Mouse (Mus musculus) limb, embryonic 11.5 days (tissue): ENCODE data around the gene Ankrd22. TPM values are rescaled to one million over a fixed set of nuclear protein-coding genes. Genes with fewer than 3 reads are reported as not detected.

Experiments
- ATAC-seq: fragments of 200-750 bp; cut with Nextera tagmentation; 2 replicates; pipeline ENCODE4 v1.8.0; 2017; ENCODE audit warnings: low read depth; ENCODE audit not compliant: insufficient number of reproducible peaks, low FRiP score, low TSS enrichment
- DNase-seq: peaks from one replicate; pipeline ENCODE4 v3.0.0-alpha.2; 2015; ENCODE audit warnings: low spot score
- H3K27ac ChIP-seq: fragments of 300-500 bp; sonication (generic); replicated peaks from 2 replicates; pipeline ENCODE4 v1.5.1; 2014; ENCODE audit warnings: low read depth, mild to moderate bottlenecking, low read length
- H3K27me3 ChIP-seq: fragments of 300-500 bp; sonication (generic); 2 replicates; pipeline ENCODE4 v1.6.1; 2014; ENCODE audit warnings: mild to moderate bottlenecking, low read length, mixed read lengths; ENCODE audit not compliant: control insufficient read depth, insufficient read depth
- H3K36me3 ChIP-seq: fragments of 300-500 bp; sonication (generic); 2 replicates; pipeline ENCODE4 v1.6.1; 2014; ENCODE audit warnings: mild to moderate bottlenecking, low read length, moderate library complexity, mixed read lengths; ENCODE audit not compliant: control insufficient read depth, insufficient read depth
- H3K4me1 ChIP-seq: fragments of 300-500 bp; sonication (generic); 2 replicates; pipeline ENCODE4 v1.6.1; 2014; ENCODE audit warnings: low read length, mixed read lengths; ENCODE audit not compliant: control insufficient read depth, insufficient read depth
- H3K4me2 ChIP-seq: fragments of 300-500 bp; sonication (generic); 2 replicates; pipeline ENCODE4 v1.6.1; 2014; ENCODE audit warnings: low read depth, mild to moderate bottlenecking, moderate library complexity; ENCODE audit not compliant: severe bottlenecking
- H3K4me3 ChIP-seq: fragments of 300-500 bp; sonication (generic); 2 replicates; pipeline ENCODE4 v1.5.1; 2014; ENCODE audit warnings: low read depth, low read length
- H3K9ac ChIP-seq: fragments of 300-500 bp; sonication (generic); 2 replicates; pipeline ENCODE4 v1.6.1; 2014; ENCODE audit warnings: mild to moderate bottlenecking, low read length
- H3K9me3 ChIP-seq: fragments of 300-500 bp; sonication (generic); 2 replicates; pipeline ENCODE4 v1.6.1; 2016; ENCODE audit warnings: low read length; ENCODE audit not compliant: control insufficient read depth
- WGBS: fragments of 180-500 bp; shearing (Covaris S2); extraction: QIAGEN DNeasy Blood & Tissue Kit; methylation state at CpG from one replicate; pipeline ENCODE4 v1.1.7; 2014; 5-methylcytosine and 5-hydroxymethylcytosine counted together
- polyA plus RNA-seq: library from polyadenylated mRNA; unstranded; fragments of >200 nt; fragmentation: Nextera tagmentation; extraction: Ambion mirVana; gene quantifications from 2 replicates; pipeline ENCODE4 v1.2.1, GENCODE M21; 2014

Ankrd22 gene
- 0.16 TPM in 1 of 2 replicates, not detected in the other for polyA plus RNA-seq

GRCm38 (mm10) chr19:34165891-34166290 is at the start of gene Ankrd22:
Gene Ankrd22 (minus strand): TSS chr19:34166053.
- no peak for DNase-seq

GRCm38 (mm10) chr19:34214136-34214535 is 48.3 kb upstream of the Ankrd22 start:
- Histone ChIP-seq H3K4me3 (no peak overlapping the region), H3K4me2 (no peak overlapping the region), H3K27ac (no peak overlapping the region), H3K9me3 (no peaks in the 10 kb centered on the region), H3K36me3 (no peaks in the 10 kb centered on the region), H3K27me3 (no peaks in the 10 kb centered on the region), H3K4me1 (no peaks in the 10 kb centered on the region), H3K9ac (no peak overlapping the region)
- ATAC-seq, result no peak
- DNase-seq, result no peak
- 62% methylated on average over 4 of the region's 4 CpGs for WGBS

More at GRCm38 (mm10) chr19:34165891-34166290, at the start of gene Ankrd22:
- no peak for ATAC-seq
- no peaks in the 10 kb centered on the region for H3K4me1 ChIP-seq
- H3K4me2 ChIP-seq, result no peak within 1 kb of the TSS
- WGBS, result 65% methylated on average over 5 of the region's 5 CpGs
- no peaks in the 10 kb centered on the region for H3K9me3 ChIP-seq
- no peaks in the 10 kb centered on the region for H3K27me3 ChIP-seq
- H3K4me3 ChIP-seq, result no peak within 1 kb of the TSS
- no peaks in the 10 kb centered on the region for H3K36me3 ChIP-seq
- H3K9ac ChIP-seq, result no peak within 1 kb of the TSS
- no peak within 1 kb of the TSS for H3K27ac ChIP-seq

GRCm38 (mm10) chr19:34213251-34213645 is 47.4 kb upstream of the Ankrd22 start:
- H3K4me2 ChIP-seq, result no peak overlapping the region
- no peaks in the 10 kb centered on the region for H3K27me3 ChIP-seq
- ATAC-seq (no peak), DNase-seq (no peak)
- no peak overlapping the region for H3K4me3 ChIP-seq
- no peaks in the 10 kb centered on the region for H3K36me3 ChIP-seq
- H3K4me1 ChIP-seq, result no peaks in the 10 kb centered on the region
- no peaks in the 10 kb centered on the region for H3K9me3 ChIP-seq
- H3K9ac ChIP-seq, result no peak overlapping the region
- H3K27ac ChIP-seq, result no peak overlapping the region

- ATAC-seq, result no peak
- Histone ChIP-seq H3K9ac (no peak overlapping the region), H3K4me1 (no peaks in the 10 kb centered on the region), H3K4me3 (no peak overlapping the region), H3K27ac (no peak overlapping the region), H3K4me2 (no peak overlapping the region), H3K9me3 (no peaks in the 10 kb centered on the region), H3K36me3 (no peaks in the 10 kb centered on the region), H3K27me3 (no peaks in the 10 kb centered on the region)
- DNase-seq, result no peak
- WGBS, result 88% methylated on average over 12 of the region's 12 CpGs
Measured at GRCm38 (mm10) chr19:34212489-34213250, 46.8 kb upstream of the Ankrd22 start.

GRCm38 (mm10) chr19:34210841-34211240 is 45.0 kb upstream of the Ankrd22 start:
- no peak overlapping the region for H3K27ac ChIP-seq
- DNase-seq, result no peak
- 75% methylated on average over 2 of the region's 2 CpGs for WGBS
- no peaks in the 10 kb centered on the region for H3K36me3 ChIP-seq
- no peak overlapping the region for H3K9ac ChIP-seq
- ATAC-seq, result no peak
- H3K4me2 ChIP-seq, result no peak overlapping the region
- no peak overlapping the region for H3K4me3 ChIP-seq
- H3K4me1 ChIP-seq, result no peaks in the 10 kb centered on the region
- H3K27me3 ChIP-seq, result no peaks in the 10 kb centered on the region
- no peaks in the 10 kb centered on the region for H3K9me3 ChIP-seq

GRCm38 (mm10) chr19:34209930-34210581 is 44.2 kb upstream of the Ankrd22 start:
- 76% methylated on average over 8 of the region's 8 CpGs for WGBS
- no peak for ATAC-seq
- no peak overlapping the region for H3K9ac ChIP-seq

GRCm38 (mm10) chr19:34209031-34209430 is 43.2 kb upstream of the Ankrd22 start:
- no peak overlapping the region for H3K9ac ChIP-seq

More at GRCm38 (mm10) chr19:34209930-34210581, 44.2 kb upstream of the Ankrd22 start:
- no peak overlapping the region for H3K27ac ChIP-seq
- H3K27me3 ChIP-seq, result no peaks in the 10 kb centered on the region
- no peak overlapping the region for H3K4me3 ChIP-seq
- no peak overlapping the region for H3K4me2 ChIP-seq
- no peaks in the 10 kb centered on the region for H3K36me3 ChIP-seq
- DNase-seq, result no peak
- no peaks in the 10 kb centered on the region for H3K9me3 ChIP-seq
- H3K4me1 ChIP-seq, result no peaks in the 10 kb centered on the region

GRCm38 (mm10) chr19:34206760-34207440 is 41.0 kb upstream of the Ankrd22 start:
- H3K27me3 ChIP-seq, result no peaks in the 10 kb centered on the region
- H3K36me3 ChIP-seq, result no peaks in the 10 kb centered on the region
- H3K9ac ChIP-seq, result no peak overlapping the region
- DNase-seq, result no peak
- no peak overlapping the region for H3K27ac ChIP-seq
- no peak overlapping the region for H3K4me2 ChIP-seq
- no peaks in the 10 kb centered on the region for H3K4me1 ChIP-seq
- no peak for ATAC-seq
- WGBS, result 93% methylated on average over 8 of the region's 8 CpGs
- no peak overlapping the region for H3K4me3 ChIP-seq
- H3K9me3 ChIP-seq, result no peaks in the 10 kb centered on the region

More at GRCm38 (mm10) chr19:34209031-34209430, 43.2 kb upstream of the Ankrd22 start:
- no peak for DNase-seq
- Histone ChIP-seq H3K4me2 (no peak overlapping the region), H3K27me3 (no peaks in the 10 kb centered on the region), H3K4me1 (no peaks in the 10 kb centered on the region), H3K9me3 (no peaks in the 10 kb centered on the region), H3K27ac (no peak overlapping the region), H3K4me3 (no peak overlapping the region), H3K36me3 (no peaks in the 10 kb centered on the region)
- WGBS, result 83% methylated on average over 3 of the region's 3 CpGs
- no peak for ATAC-seq
